Mouse (Mus musculus) embryonic facial prominence, embryonic 12.5 days (tissue): ENCODE data around the gene Cdk18. TPM values are rescaled to one million over a fixed set of nuclear protein-coding genes. Genes with fewer than 3 reads are reported as not detected.

ENCODE experiments used
- ATAC-seq: fragments of 200-750 bp; cut with Nextera tagmentation; 2 replicates; pipeline ENCODE4 v1.8.0; 2017; ENCODE audit not compliant: insufficient number of reproducible peaks, insufficient read depth, low FRiP score, low TSS enrichment
- H3K27ac ChIP-seq: fragments of 300-500 bp; sonication (generic); 2 replicates; pipeline ENCODE4 v1.5.1; 2016; ENCODE audit warnings: mild to moderate bottlenecking
- H3K27me3 ChIP-seq: fragments of 300-500 bp; sonication (generic); 2 replicates; pipeline ENCODE4 v1.6.1; 2016; ENCODE audit warnings: mild to moderate bottlenecking, moderate library complexity
- H3K36me3 ChIP-seq: fragments of 300-500 bp; sonication (generic); 2 replicates; pipeline ENCODE4 v1.6.1; 2016; ENCODE audit warnings: mild to moderate bottlenecking
- H3K4me1 ChIP-seq: fragments of 300-500 bp; sonication (generic); 2 replicates; pipeline ENCODE4 v1.6.1; 2016
- H3K4me2 ChIP-seq: fragments of 300-500 bp; sonication (generic); replicated peaks from 2 replicates; pipeline ENCODE4 v1.6.1; 2016; ENCODE audit warnings: mild to moderate bottlenecking, moderate library complexity
- H3K4me3 ChIP-seq: fragments of 300-500 bp; sonication (generic); 2 replicates; pipeline ENCODE4 v1.5.1; 2016; ENCODE audit warnings: mild to moderate bottlenecking
- H3K9ac ChIP-seq: fragments of 300-500 bp; sonication (generic); 2 replicates; pipeline ENCODE4 v1.6.1; 2016; ENCODE audit warnings: mild to moderate bottlenecking, moderate library complexity
- H3K9me3 ChIP-seq: fragments of 300-500 bp; sonication (generic); 2 replicates; pipeline ENCODE4 v1.6.1; 2016; ENCODE audit warnings: mild to moderate bottlenecking, moderate library complexity
- WGBS: fragments of 180-500 bp; shearing (Covaris S2); methylation state at CpG from one replicate; pipeline ENCODE4 v1.1.7; 2016; 5-methylcytosine and 5-hydroxymethylcytosine counted together
- polyA plus RNA-seq: library from polyadenylated mRNA; unstranded; fragments of >200 nt; fragmentation: Nextera tagmentation; extraction: Ambion mirVana; gene quantifications from 2 replicates; pipeline ENCODE4 v1.2.1, GENCODE M21; 2016

The Cdk18 gene
- polyA plus RNA-seq, 1 experiment from 2014 or later = 2.9 TPM

GRCm38 (mm10) chr1:132159681-132160080, 20.2 kb upstream of the Cdk18 start:
- Histone ChIP-seq H3K27ac (no peak overlapping the region), H3K4me1 (0 out of 2 replicates have a peak, but pooled peaks cover 4% of the 10 kb centered on the region), H3K36me3 (no peaks in the 10 kb centered on the region), H3K27me3 (peaks cover 25% of the 10 kb centered on the region), H3K9me3 (no peaks in the 10 kb centered on the region), H3K4me3 (no peak overlapping the region), H3K4me2 (no peak overlapping the region), H3K9ac (no peak overlapping the region)
- no peak for ATAC-seq
- WGBS = 62% methylated on average over 4 of the region's 4 CpGs

- 0 out of 2 replicates have a peak, but pooled peaks cover 6% of the 10 kb centered on the region for H3K4me1 ChIP-seq
- no peak overlapping the region for H3K4me3 ChIP-seq
- H3K27ac ChIP-seq = no peak overlapping the region
- no peaks in the 10 kb centered on the region for H3K9me3 ChIP-seq
- no peak overlapping the region for H3K9ac ChIP-seq
- no peak for ATAC-seq
- peaks cover 21% of the 10 kb centered on the region for H3K27me3 ChIP-seq
- 28% methylated on average over 2 of the region's 2 CpGs for WGBS
- H3K4me2 ChIP-seq = no peak overlapping the region
- H3K36me3 ChIP-seq = no peaks in the 10 kb centered on the region
Measured at GRCm38 (mm10) chr1:132158741-132159140, 19.3 kb upstream of the Cdk18 start.

- ATAC-seq = no peak; the same call in 1 of the 2 replicates
- Histone ChIP-seq H3K9ac (no peak overlapping the region), H3K4me2 (peak overlapping the region; percentile 27), H3K27me3 (peaks cover 21% of the 10 kb centered on the region), H3K27ac (no peak overlapping the region), H3K4me1 (0 out of 2 replicates have a peak, but pooled peaks cover 7% of the 10 kb centered on the region), H3K36me3 (no peaks in the 10 kb centered on the region), H3K4me3 (no peak overlapping the region), H3K9me3 (no peaks in the 10 kb centered on the region)
- WGBS = 20% methylated on average over 7 of the region's 7 CpGs
Measured at GRCm38 (mm10) chr1:132157808-132158207, 18.3 kb upstream of the Cdk18 start.

DNA sequence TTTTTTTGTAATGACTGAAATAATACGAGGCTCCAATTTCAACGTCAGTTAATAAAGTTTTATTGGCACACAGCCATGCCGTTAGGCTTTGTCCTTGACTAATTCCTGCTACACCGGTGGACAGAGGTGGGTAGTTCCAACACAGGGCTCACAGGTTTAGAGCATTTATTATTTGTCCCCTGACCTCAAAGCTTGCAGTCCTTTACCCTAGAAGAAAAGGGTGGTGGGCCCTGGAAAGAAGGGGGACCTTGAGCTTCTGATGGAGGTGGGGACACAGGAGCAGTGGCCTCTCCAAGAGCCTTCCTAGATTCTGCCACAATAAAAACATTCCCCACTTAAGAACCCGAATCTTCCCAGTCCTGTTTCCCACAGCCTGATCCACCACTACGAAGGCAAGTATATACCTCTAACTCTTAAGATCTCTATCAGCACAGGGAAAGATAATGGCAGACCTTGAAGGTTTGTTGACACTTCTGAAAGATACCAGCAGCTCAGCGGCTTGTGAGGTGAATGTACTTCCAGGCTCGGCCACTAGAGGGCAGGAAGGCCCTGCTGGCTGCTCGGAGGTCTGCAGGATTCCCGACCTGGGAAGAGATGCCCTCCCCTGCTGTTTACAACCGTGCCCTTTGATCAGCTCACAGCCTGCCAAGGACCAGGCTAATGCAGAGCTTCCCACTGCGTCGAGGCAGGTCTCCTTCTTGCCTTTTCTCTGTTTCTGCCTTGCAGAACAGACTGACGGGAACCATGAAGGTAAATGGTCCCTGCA, 17.7 kb upstream of the Cdk18 start:
- H3K9ac ChIP-seq = no peak overlapping the region
- H3K4me2 ChIP-seq = peak overlapping the region; percentile 27
- H3K4me1 ChIP-seq = 0 out of 2 replicates have a peak, but pooled peaks cover 7% of the 10 kb centered on the region
- H3K36me3 ChIP-seq = no peaks in the 10 kb centered on the region
- no peak overlapping the region for H3K27ac ChIP-seq
- ATAC-seq = no peak
- H3K9me3 ChIP-seq = no peaks in the 10 kb centered on the region
- no peak overlapping the region for H3K4me3 ChIP-seq
- peaks cover 21% of the 10 kb centered on the region for H3K27me3 ChIP-seq
- 23% methylated on average over 14 of the region's 14 CpGs for WGBS

DNA sequence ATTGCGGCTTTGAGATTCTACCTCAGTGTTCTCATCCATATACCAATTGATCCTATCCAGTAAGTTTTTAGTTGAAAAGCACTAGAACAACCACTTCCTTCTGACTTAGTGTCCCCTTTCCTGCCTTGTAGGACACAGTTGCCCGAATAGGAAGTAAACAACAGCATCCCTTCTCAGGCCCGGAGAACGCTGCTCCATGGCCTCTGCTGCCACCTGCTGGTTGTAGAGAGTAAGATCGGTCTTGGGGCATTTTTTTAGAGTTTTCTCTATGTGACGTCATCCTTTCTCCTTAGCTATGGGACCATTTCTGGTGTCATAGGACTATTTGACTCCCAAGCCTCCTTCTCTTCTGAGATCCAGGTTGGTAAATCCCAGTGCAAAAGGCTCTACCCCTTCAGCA, 16.3 kb upstream of the Cdk18 start:
- H3K4me2 ChIP-seq = peak overlapping the region; percentile 21
- peaks cover 21% of the 10 kb centered on the region for H3K27me3 ChIP-seq
- H3K4me3 ChIP-seq = no peak overlapping the region
- H3K4me1 ChIP-seq = 0 out of 2 replicates have a peak, but pooled peaks cover 10% of the 10 kb centered on the region
- no peak overlapping the region for H3K27ac ChIP-seq
- H3K9me3 ChIP-seq = no peaks in the 10 kb centered on the region
- H3K9ac ChIP-seq = no peak overlapping the region
- H3K36me3 ChIP-seq = no peaks in the 10 kb centered on the region
- ATAC-seq = no peak
- 11% methylated on average over 6 of the region's 6 CpGs for WGBS

DNA sequence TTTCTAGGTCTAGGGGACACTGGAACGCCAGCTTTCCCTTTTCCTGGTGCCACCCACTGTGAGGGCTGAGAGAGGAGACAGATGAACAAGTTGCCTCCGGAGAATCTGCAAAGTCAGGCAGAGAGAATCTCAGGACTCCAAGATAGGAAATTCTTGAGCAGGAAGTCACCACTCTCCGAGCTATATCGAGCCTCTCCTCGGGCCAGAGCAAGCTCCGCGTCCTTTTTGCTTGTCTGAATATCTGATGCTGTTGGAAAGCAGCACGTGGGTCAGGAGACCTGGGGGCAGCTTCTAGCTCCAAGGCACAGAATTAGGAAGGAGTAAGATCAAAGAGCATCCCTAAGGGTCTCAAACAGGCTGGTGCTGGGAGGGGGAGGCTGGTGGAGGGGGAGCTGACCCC, 14.2 kb upstream of the Cdk18 start:
- no peaks in the 10 kb centered on the region for H3K36me3 ChIP-seq
- peaks cover 8% of the 10 kb centered on the region for H3K27me3 ChIP-seq
- no peak overlapping the region for H3K4me2 ChIP-seq
- H3K9me3 ChIP-seq = no peaks in the 10 kb centered on the region
- no peak overlapping the region for H3K27ac ChIP-seq
- no peak overlapping the region for H3K9ac ChIP-seq
- 14% methylated on average over 8 of the region's 8 CpGs for WGBS
- ATAC-seq = no peak
- 0 out of 2 replicates have a peak, but pooled peaks cover 14% of the 10 kb centered on the region for H3K4me1 ChIP-seq
- no peak overlapping the region for H3K4me3 ChIP-seq

GRCm38 (mm10) chr1:132153086-132153690, 13.7 kb upstream of the Cdk18 start:
- 28% methylated on average over 15 of the region's 15 CpGs for WGBS
- Histone ChIP-seq H3K9me3 (no peaks in the 10 kb centered on the region), H3K4me2 (no peak overlapping the region), H3K27me3 (peaks cover 3% of the 10 kb centered on the region; the same call in 1 of the 2 replicates), H3K27ac (no peak overlapping the region), H3K4me1 (0 out of 2 replicates have a peak, but pooled peaks cover 14% of the 10 kb centered on the region), H3K36me3 (no peaks in the 10 kb centered on the region), H3K4me3 (no peak overlapping the region), H3K9ac (no peak overlapping the region)
- no peak for ATAC-seq

DNA sequence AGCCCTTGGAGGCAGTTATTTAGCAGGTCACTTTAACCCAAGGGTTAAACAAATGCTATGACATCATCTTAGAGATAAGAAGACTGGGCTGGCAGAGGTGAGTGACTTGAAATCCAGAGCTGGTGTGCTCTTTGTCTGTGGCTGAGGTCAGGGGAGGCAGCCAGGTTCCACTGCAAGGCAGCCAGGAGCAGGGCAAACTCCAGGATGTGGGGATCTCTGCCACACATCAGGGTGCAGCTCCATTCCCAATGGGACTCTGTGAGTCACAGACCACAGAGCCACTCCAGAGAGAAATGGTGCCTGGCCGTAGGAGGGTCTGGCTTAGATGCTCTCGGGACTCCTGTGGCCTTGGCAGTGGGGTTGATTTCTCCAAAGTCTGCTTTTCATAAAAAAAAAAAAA, 12.4 kb upstream of the Cdk18 start:
- Histone ChIP-seq H3K4me3 (no peak overlapping the region), H3K4me2 (no peak overlapping the region), H3K36me3 (no peaks in the 10 kb centered on the region), H3K9me3 (no peaks in the 10 kb centered on the region), H3K4me1 (0 out of 2 replicates have a peak, but pooled peaks cover 9% of the 10 kb centered on the region), H3K9ac (no peak overlapping the region), H3K27me3 (no peaks in the 10 kb centered on the region), H3K27ac (no peak overlapping the region)
- ATAC-seq = no peak
- WGBS = 49% methylated on average over 2 of the region's 2 CpGs

DNA sequence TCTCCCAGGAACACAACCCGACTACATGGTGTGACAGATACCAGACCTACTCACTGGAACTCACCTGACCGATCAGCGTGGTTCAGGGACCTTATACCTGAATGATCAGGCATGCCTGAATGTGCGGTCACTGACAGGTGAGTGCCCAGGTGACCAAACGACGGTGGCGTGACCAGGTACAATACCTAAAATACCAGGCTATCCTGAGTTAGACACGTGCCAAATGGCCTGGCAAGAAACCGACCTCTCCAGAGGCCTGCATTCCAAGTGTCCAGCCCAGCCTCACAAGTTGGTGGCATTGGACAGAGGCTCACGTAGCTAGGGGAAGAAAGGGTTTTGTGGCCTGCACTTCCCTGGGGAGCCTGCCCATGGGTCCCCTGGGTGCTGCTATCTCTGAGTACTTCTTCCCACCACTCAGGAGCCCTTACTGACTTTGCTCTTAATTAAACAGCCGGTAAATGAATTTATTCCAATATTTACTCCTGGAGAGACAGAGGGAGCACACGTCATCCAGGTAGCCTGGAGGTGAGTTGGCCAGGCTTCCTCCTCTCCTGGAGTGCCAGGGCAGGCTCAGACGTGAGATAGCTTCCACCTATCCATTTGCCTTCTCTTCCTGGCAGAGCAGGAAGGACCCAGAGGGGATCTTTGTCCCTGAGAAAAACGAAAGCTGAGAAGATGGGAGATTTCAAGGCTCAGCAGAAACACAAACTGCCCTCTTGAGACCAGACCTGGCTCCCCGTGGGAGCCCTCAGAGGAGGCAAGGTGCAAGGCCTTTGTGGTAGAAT, 11.5 kb upstream of the Cdk18 start:
- H3K4me3 ChIP-seq = no peak overlapping the region
- no peak for ATAC-seq
- no peak overlapping the region for H3K27ac ChIP-seq
- H3K36me3 ChIP-seq = no peaks in the 10 kb centered on the region
- no peaks in the 10 kb centered on the region for H3K27me3 ChIP-seq
- 66% methylated on average over 15 of the region's 15 CpGs for WGBS
- no peak overlapping the region for H3K9ac ChIP-seq
- no peaks in the 10 kb centered on the region for H3K9me3 ChIP-seq
- H3K4me1 ChIP-seq = 0 out of 2 replicates have a peak, but pooled peaks cover 9% of the 10 kb centered on the region
- no peak overlapping the region for H3K4me2 ChIP-seq

DNA sequence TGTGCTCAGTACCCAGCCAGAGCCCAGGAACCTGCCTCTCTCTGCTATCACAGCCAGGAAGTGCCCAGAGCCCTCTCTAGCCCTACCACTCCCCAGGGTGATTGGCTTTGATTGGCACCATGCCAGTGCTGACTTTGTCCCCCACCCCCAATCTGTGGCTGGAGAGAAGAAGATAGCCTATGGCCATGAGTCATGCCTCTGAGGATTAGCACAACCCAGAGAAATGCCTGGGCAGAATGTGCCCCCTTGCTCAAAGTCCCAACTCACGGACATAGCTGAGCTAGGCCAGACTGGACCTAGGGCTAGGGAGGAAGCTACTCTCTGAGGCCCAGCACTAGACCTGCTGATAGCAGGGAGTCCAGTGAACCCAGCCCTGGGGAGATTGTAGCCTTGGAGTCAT, 10.7 kb upstream of the Cdk18 start:
- no peaks in the 10 kb centered on the region for H3K27me3 ChIP-seq
- H3K36me3 ChIP-seq = no peaks in the 10 kb centered on the region
- no peak for ATAC-seq
- peak overlapping the region; percentile 10; the same call in 1 of the 2 replicates for H3K9ac ChIP-seq
- H3K4me3 ChIP-seq = no peak overlapping the region
- H3K4me2 ChIP-seq = no peak overlapping the region
- no peak overlapping the region for H3K27ac ChIP-seq
- WGBS = 33% methylated on average over 1 of the region's 1 CpGs
- H3K9me3 ChIP-seq = no peaks in the 10 kb centered on the region
- H3K4me1 ChIP-seq = 0 out of 2 replicates have a peak, but pooled peaks cover 9% of the 10 kb centered on the region

GRCm38 (mm10) chr1:132149410-132149809, 9.9 kb upstream of the Cdk18 start:
- Histone ChIP-seq H3K27me3 (no peaks in the 10 kb centered on the region), H3K36me3 (no peaks in the 10 kb centered on the region), H3K4me3 (no peak overlapping the region), H3K27ac (no peak overlapping the region), H3K9me3 (no peaks in the 10 kb centered on the region), H3K4me2 (no peak overlapping the region), H3K9ac (no peak overlapping the region), H3K4me1 (0 out of 2 replicates have a peak, but pooled peaks cover 9% of the 10 kb centered on the region)
- no peak for ATAC-seq
- WGBS = 70% methylated on average over 2 of the region's 2 CpGs
